Mouse (Mus musculus): ENCODE results near the gene Mtln. TPM values are rescaled to one million over a fixed set of nuclear protein-coding genes. Genes with fewer than 3 reads are reported as not detected.

Gene Mtln
- polyA plus RNA-seq (2012) = 69.8 and 79.8 TPM in 2 replicates

GRCm38 (mm10) chr2:127791919-127792603 is at the start of gene Mtln:
Mtln (minus strand) TSS chr2:127792488.

DNA sequence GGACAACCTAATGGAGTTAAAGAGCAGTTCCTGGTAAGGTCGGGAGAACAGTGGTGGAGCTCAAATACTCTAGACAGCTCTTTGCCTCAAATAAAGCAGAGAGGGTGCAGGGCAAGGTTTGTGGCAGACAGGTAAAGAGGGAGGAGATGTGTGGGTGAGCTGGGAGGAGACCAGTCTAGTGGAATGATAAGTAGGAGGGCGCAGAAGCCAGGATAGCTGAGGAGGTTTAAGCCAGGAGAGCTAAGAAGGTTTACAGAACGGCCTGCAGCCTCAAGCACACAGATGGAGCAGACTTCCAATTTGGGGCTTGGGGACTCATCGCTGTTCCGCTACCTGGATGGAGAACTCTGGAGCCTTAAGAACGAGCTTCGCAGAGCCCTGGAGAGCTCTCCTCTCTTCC is 46.3 kb upstream of the Mtln start, which contains the start of gene Acoxl:
Gene Acoxl, plus strand, starts transcription at position 301 of the 400 bp plus-strand sequence.

GRCm38 (mm10) chr2:127831401-127832102 is 39.3 kb upstream of the Mtln start, which contains the start of gene Bub1:
Bub1 (minus strand) TSS chr2:127831865.

DNA sequence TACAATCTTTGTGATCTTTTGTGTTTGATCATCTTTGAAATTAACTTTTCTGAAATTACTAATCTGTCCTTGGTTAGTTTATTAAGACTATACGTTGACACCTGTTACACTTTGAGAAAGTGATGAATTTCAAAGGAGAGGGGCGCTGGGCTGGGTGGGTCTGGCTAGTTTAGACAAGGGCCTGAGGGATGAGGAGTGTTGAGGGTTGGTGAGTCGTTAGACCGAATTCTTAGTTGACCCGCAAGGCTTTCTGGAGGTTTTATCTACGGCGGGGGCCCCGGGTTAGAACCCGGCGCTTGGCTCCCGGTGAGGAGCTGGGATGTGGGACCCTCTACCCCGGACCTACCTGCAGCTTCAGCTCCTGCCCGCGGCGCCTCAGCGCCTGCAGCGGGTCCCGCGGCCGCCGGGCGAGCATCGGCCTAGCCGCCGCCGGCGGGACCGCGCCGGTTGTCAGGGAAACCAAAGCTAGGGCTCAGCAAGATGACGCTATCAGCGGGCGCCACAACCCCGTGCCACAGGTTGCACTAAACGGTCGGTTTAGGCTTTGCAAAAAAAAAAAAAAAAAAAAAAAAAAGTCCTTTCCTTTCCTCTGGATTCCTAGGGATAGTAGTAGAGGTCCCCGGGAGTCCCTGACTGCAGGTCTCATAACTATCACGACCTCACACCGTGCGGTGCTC is 3.7 kb downstream of the Mtln start, which contains the start of gene Nphp1:
Gene Nphp1, minus strand, starts transcription at position 458 of the 677 bp plus-strand sequence.

Other genes starting within 250 kb of the Mtln start
- 0.17 and 0.24 TPM in 2 replicates for gene Zfp661, start 205.4 kb downstream of the Mtln start, polyA plus RNA-seq (2012)
- 165 and 196 TPM in 2 replicates for gene Mrps5, start 205.3 kb downstream of the Mtln start, polyA plus RNA-seq (2012)
- not detected in 2 replicates for gene Mal, start 135.8 kb downstream of the Mtln start, polyA plus RNA-seq (2012)
- gene Mall, start 62.6 kb downstream of the Mtln start, polyA plus RNA-seq (2012) = not detected in 2 replicates
- gene Nphp1, start 3.6 kb downstream of the Mtln start, polyA plus RNA-seq (2012) = 4.1 and 7.1 TPM in 2 replicates
- 4.1 and 4.9 TPM in 2 replicates for gene Bub1, start 39.4 kb upstream of the Mtln start, polyA plus RNA-seq (2012)
- gene Acoxl, start 46.4 kb upstream of the Mtln start, polyA plus RNA-seq (2012) = 0.14 TPM in 1 of 2 replicates, not detected in the other

Measured in megakaryocyte-erythroid progenitor cell, adult 5 weeks (primary cell).